Mouse (Mus musculus) liver, adult 2 months (tissue): ENCODE data around the gene Ccpg1. TPM values are rescaled to one million over a fixed set of nuclear protein-coding genes. Genes with fewer than 3 reads are reported as not detected.

Source experiments
- DNase-seq: peaks from one replicate; pipeline ENCODE4 v3.0.0-alpha.2; 2011; ENCODE audit warnings: low read depth, low spot score; ENCODE audit errors: extremely low read depth
- H3K27ac ChIP-seq: fragments of 200-500 bp; replicated peaks from 2 replicates; pipeline ENCODE4 v1.5.1; 2012; ENCODE audit warnings: low read depth, mild to moderate bottlenecking, control low read depth, inconsistent platforms, low read length; ENCODE audit not compliant: insufficient read depth
- H3K27me3 ChIP-seq: fragments of 200-500 bp; 2 replicates; pipeline ENCODE4 v1.6.1; 2012; ENCODE audit warnings: mild to moderate bottlenecking, moderate library complexity, low read length, inconsistent platforms; ENCODE audit not compliant: control insufficient read depth, insufficient read depth
- H3K36me3 ChIP-seq: fragments of 200-500 bp; 2 replicates; pipeline ENCODE4 v1.6.1; 2012; ENCODE audit warnings: low read length, inconsistent platforms; ENCODE audit not compliant: control insufficient read depth, insufficient read depth
- H3K4me1 ChIP-seq: fragments of 200-500 bp; 2 replicates; pipeline ENCODE4 v1.6.1; 2011; ENCODE audit warnings: low read length; ENCODE audit not compliant: control insufficient read depth, insufficient read depth
- H3K4me3 ChIP-seq: fragments of 200-500 bp; 2 replicates; pipeline ENCODE4 v1.5.1; 2011; ENCODE audit warnings: low read depth, mild to moderate bottlenecking, control low read depth, low read length, moderate library complexity; ENCODE audit not compliant: insufficient read depth
- H3K79me2 ChIP-seq: fragments of 200-500 bp; 2 replicates; pipeline ENCODE4 v1.6.1; 2012; ENCODE audit warnings: inconsistent platforms, mild to moderate bottlenecking, low read length, moderate library complexity; ENCODE audit not compliant: control insufficient read depth, insufficient read depth
- H3K9ac ChIP-seq: fragments of 200-500 bp; 2 replicates; pipeline ENCODE4 v1.6.1; 2012; ENCODE audit warnings: low read depth, mild to moderate bottlenecking, control low read depth, inconsistent platforms, low read length
- CTCF ChIP-seq: fragments of 200-500 bp; IDR thresholded peaks from 2 replicates; pipeline ENCODE4 v1.5.1; 2011; ENCODE audit warnings: low read depth, low read length, control low read depth
- POLR2A ChIP-seq: fragments of 200-500 bp; IDR thresholded peaks from 2 replicates; pipeline ENCODE4 v1.6.1; 2011; ENCODE audit warnings: low read length, control low read depth; ENCODE audit not compliant: insufficient read depth; ENCODE audit errors: extremely low read depth
- WGBS: fragments of 180-500 bp; shearing (Covaris S2); methylation state at CpG from one replicate; pipeline ENCODE4 v1.1.7; 2018; 5-methylcytosine and 5-hydroxymethylcytosine counted together
- polyA plus RNA-seq: library from polyadenylated mRNA; depleted of rRNA; stranded (reverse); fragments of >200 nt; gene quantifications from 2 replicates; pipeline ENCODE4 v1.2.3, GENCODE M21; 2012; rRNA removed
- total RNA-seq: library from RNA; depleted of rRNA; stranded (reverse); fragments of >200 nt; gene quantifications from 2 replicates; pipeline ENCODE4 v1.2.3, GENCODE M21; 2014; rRNA removed

Ccpg1 gene
- 36.8 and 46.1 TPM in 2 replicates for total RNA-seq
- 6.3 and 6.7 TPM in 2 replicates for polyA plus RNA-seq

DNA sequence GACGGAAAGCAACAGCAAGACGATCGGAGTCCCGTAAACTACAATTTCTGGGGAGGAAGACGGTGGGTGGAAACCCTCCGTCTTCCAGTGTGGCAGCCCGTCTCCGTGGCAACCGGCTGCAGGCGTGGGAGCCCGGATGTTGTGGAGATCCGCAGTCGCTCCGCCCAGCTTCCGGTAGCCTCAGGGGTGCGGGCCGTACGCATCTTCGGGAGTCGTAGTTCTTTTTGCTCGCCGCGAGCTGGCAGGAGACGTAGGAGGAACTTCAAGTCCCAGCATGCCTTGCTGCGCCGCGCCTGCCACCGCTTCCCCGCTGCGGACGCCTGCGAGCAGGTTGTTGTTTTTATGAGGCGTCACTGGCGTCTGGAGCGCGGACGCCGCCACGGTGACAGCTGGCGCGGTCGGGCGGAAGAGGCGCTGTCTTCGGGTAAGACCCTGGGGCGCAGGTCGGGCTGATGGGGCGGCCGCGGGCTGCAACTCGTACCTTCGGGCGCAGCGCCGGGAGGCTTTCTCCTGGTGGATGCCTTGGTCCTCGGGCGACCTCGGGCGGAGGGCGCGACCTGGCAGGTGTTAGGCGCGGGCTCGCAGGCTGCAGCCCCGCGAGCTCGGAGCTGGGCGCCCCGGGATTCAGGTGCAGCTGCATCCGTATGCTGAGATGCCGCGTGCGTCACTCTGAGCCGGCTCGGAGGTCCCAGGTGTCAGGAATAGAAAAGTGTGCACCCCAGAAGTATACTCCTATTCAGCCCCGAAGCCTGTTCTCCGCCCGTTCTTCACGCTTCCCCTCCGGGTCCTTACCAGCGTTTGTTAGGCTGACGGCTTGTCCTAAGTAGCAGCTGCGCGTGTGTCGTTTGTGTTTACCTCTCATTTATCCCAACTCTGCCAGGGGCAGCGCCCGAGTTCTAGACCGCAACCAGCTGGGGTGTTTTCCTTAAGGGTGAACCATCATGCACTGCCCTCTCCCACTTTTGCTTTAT, at the start of gene Ccpg1, which contains the start of gene Ccpg1os:
Ccpg1 (plus strand) TSS at position 180 of the 971 bp plus-strand sequence.
Ccpg1os (minus strand) TSS at position 133 of the 971 bp plus-strand sequence.
- Histone ChIP-seq H3K4me3 (peak within 1 kb of the TSS; percentile 74), H3K27ac (peak within 1 kb of the TSS; percentile 62), H3K27me3 (no peaks in the 10 kb centered on the region), H3K79me2 (peaks cover 12% of the 10 kb centered on the region; the same call in 1 of the 2 replicates), H3K36me3 (no peaks in the 10 kb centered on the region), H3K9ac (peak within 1 kb of the TSS; percentile 77), H3K4me1 (peaks cover 6% of the 10 kb centered on the region)
- TF ChIP-seq POLR2A (peak; percentile 86), CTCF (no peak)
- WGBS: under 1% methylated on average over 88 of the region's 88 CpGs
- peak; percentile 91 for DNase-seq

GRCm38 (mm10) chr9:72936301-72936700, 48.9 kb upstream of the Ccpg1 start:
- H3K27ac ChIP-seq: no peak overlapping the region
- H3K4me3 ChIP-seq: no peak overlapping the region
- no peaks in the 10 kb centered on the region for H3K36me3 ChIP-seq
- no peaks in the 10 kb centered on the region for H3K4me1 ChIP-seq
- no peaks in the 10 kb centered on the region for H3K79me2 ChIP-seq
- H3K27me3 ChIP-seq: no peaks in the 10 kb centered on the region
- TF ChIP-seq POLR2A (no peak), CTCF (no peak)
- WGBS: 26% methylated on average over 2 of the region's 2 CpGs
- peak; percentile 83 for DNase-seq
- H3K9ac ChIP-seq: no peak overlapping the region

GRCm38 (mm10) chr9:72943424-72943823, 41.8 kb upstream of the Ccpg1 start:
- no peak overlapping the region for H3K27ac ChIP-seq
- DNase-seq: no peak
- peak; percentile 27; the same call in 1 of the 2 replicates for TF ChIP-seq CTCF
- TF ChIP-seq POLR2A: no peak
- no peak overlapping the region for H3K4me3 ChIP-seq
- H3K36me3 ChIP-seq: no peaks in the 10 kb centered on the region
- no peaks in the 10 kb centered on the region for H3K4me1 ChIP-seq
- H3K79me2 ChIP-seq: no peaks in the 10 kb centered on the region
- H3K27me3 ChIP-seq: no peaks in the 10 kb centered on the region
- no peak overlapping the region for H3K9ac ChIP-seq
- 72% methylated on average over 3 of the region's 3 CpGs for WGBS

DNA sequence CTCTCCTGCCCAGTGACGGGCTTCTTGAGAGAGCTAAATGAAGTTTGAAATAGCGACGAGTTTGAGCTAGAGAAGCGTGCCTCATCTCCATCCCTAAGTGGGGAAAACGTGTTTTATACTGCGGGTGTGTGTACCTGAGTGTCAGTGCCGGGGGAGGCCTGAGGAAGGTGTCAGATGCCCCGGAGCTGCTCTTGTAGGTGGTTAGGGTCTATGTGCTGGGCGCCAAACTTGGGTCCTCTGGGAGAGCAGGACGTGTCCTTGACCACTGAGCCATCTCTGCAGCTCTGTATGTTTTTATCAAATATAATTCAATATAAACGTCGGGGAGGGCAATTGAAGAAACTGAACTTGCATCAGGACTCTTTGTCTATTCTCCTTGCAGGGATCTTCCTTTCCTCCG, 40.9 kb upstream of the Ccpg1 start:
- WGBS: 93% methylated on average over 13 of the region's 13 CpGs
- no peaks in the 10 kb centered on the region for H3K4me1 ChIP-seq
- no peaks in the 10 kb centered on the region for H3K27me3 ChIP-seq
- H3K79me2 ChIP-seq: no peaks in the 10 kb centered on the region
- no peak overlapping the region for H3K9ac ChIP-seq
- DNase-seq: no peak
- no peak overlapping the region for H3K4me3 ChIP-seq
- TF ChIP-seq CTCF (no peak), POLR2A (no peak)
- no peaks in the 10 kb centered on the region for H3K36me3 ChIP-seq
- no peak overlapping the region for H3K27ac ChIP-seq

DNA sequence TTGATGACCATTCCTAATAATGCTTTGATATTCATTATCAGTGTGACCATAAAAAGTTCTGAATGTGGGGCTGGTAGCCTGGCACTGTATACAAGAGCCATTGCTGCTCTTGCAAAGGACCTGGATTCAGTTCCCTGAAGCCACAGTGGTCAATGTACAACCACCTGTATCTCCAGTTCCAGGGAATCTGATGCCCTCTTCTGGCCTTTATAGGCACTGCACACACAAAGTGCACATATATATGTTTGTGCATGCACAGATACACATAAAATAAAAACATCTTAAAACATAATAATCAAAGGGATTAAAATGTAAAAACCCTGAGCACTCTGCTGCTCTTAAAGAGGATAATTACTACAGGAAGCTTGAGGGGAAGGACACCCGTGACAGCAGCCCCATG, 38.2 kb upstream of the Ccpg1 start:
- H3K79me2 ChIP-seq: no peaks in the 10 kb centered on the region
- no peaks in the 10 kb centered on the region for H3K36me3 ChIP-seq
- H3K27ac ChIP-seq: no peak overlapping the region
- DNase-seq: no peak
- no peak overlapping the region for H3K4me3 ChIP-seq
- H3K4me1 ChIP-seq: no peaks in the 10 kb centered on the region
- no peak overlapping the region for H3K9ac ChIP-seq
- no peaks in the 10 kb centered on the region for H3K27me3 ChIP-seq
- 93% methylated on average over 1 of the region's 1 CpGs for WGBS
- no peak for TF ChIP-seq CTCF
- no peak for TF ChIP-seq POLR2A

DNA sequence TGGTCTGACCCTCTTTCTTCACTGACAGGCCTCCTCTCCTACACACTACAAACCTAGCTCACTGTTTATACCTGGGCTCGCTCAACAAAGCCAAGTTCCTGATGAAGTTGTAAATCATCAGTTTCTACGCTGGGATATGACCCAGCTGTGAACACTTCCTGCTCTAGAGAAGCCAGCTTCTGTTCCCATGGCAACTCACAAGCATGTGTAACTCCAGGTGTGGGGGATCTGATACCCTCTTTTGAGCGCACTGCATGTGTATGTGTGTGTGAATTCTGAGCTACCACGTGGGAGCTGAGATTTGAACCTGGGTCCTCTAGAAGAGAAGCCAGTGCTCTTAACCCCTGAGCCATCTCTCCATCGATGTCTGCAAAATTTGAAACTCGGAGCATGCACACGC, 35.7 kb upstream of the Ccpg1 start:
- Histone ChIP-seq H3K9ac (no peak overlapping the region), H3K79me2 (no peaks in the 10 kb centered on the region), H3K27ac (no peak overlapping the region), H3K36me3 (no peaks in the 10 kb centered on the region), H3K27me3 (no peaks in the 10 kb centered on the region), H3K4me1 (no peaks in the 10 kb centered on the region), H3K4me3 (no peak overlapping the region)
- no peak for TF ChIP-seq CTCF
- TF ChIP-seq POLR2A: no peak
- no peak for DNase-seq
- WGBS: 79% methylated on average over 7 of the region's 7 CpGs
